Mouse (Mus musculus) cerebellum, adult 11 months (tissue): ENCODE measurements around the gene Nos1.
"Not testable (repeated sequence)": the region's sequence is repeated elsewhere in the genome, so short reads cannot be mapped to it uniquely, and the experiment has no call there.

Experiments
- DNase-seq: peaks from one replicate; pipeline ENCODE4 v3.0.0; 2022

Gene Nos1

DNA sequence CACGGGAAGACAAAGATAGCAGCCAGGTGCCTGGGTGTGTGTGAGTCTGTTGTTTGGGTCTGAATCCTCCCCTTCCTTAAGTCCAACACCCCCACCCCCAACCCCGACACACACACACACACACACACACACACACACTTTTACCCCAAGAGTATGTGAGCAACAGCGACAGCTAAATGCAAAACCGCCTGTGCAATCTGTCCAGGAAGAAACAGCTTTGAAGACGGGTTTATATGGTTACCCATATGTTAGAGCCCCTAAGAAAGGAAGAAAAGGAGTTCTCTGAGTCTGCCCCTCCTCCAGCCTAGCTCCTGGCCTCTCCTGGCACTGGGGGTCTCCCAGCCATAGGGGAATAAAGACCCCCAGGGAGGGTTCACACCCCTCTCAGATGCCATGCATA lies 60.2 kb downstream of the Nos1 start:
- no peak for DNase-seq

DNA sequence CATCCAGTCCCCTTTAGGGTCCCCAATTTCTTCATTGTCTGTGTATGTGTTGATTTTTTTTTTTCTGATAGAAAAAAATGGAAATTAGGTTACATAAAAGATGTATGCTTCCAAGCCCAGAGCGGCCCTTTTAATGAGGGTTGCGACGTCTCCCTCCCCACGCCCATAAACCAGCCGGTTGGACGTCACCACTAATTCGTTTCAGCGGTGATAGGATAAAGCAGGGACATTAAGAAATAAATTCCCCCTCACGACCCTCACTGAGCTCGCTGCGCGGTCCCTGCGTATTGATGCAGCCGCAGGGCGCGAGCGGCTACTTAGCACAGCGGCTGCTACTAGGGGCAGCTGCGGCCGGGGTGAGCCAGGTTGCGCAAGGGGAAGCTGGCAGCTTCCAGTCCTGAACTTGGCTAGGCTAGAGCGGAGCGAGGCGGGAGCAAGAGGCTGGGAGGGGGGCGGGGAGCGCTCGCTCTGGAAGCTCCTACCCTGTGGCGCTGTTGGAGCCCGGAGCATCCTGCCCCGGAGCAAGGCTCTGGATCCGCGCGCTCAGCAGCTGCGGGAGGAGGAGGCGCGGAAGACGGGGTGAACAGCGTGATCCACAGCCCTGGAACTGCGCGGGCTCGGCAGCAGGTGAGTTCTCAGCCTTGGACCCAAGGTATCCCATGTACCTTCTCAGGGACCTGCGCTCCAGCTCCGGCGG lies 61.0 kb downstream of the Nos1 start:
- DNase-seq, result peak; percentile 69

- peak; percentile 32 for DNase-seq
Measured at GRCm38 (mm10) chr5:117842699-117843098, 61.9 kb downstream of the Nos1 start.

DNA sequence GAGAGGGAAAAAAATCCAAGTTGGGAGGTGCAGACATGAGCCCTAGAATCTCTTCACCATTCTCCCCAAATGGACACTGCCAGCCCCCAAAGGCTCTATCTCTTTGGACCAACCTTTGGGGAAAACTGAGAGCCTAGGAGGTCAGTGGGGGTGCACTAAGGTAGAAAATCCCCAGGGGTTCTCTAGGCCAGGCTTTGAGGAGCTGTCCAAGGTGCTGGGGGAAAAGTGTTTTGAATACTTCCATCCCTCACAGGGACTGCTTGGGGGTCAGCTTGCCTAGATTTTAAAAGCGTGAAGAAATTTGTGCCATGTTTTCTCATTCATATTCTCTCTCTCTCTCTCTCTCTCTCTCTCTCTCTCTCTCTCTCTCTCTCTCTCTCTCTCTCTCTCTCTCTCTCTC lies 63.8 kb downstream of the Nos1 start:
- no peak for DNase-seq

- DNase-seq, result no peak
Measured at GRCm38 (mm10) chr5:117850474-117850873, 69.6 kb downstream of the Nos1 start.

DNA sequence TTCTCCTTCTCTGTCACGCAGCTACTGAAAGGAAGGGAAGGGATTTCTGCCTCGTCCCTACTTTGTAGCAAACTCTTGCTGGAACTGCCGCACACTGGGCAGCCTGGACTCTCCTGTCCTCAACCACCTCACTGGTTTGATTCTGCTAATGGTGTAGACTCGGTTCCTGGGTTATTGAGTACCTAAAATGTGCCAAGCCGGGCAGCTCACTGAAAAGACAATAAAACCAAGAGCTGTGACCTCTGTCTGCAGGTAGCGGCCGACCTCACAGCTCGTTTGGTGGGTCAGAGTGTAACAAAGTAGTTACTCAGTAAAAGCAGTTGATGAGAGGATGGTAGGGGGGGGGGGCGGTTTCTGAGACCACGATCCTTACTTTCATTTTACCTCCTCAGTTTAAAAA lies 72.9 kb downstream of the Nos1 start:
- no peak for DNase-seq

- DNase-seq, result peak; percentile 79
Measured at GRCm38 (mm10) chr5:117864588-117865300, 83.9 kb downstream of the Nos1 start.

DNA sequence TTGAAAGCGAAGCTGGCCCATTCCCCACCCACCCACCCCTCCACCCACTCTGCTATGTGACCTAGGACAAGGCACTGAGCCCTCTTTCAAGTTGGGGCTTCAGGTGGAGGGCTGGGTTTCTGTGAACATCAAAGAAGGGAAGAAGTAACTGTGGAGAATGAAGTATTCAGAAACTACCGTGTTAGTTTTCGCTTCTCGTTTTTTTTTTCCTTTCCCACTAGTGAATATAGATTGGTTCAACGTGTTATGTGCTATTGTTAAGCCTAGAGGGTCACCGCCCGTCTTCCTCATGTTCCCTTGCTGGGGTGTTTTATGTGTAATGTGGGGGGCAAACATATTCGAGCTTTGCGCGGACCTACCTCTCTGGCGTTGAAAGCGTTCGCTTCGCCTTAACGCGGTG lies 85.0 kb downstream of the Nos1 start:
- no peak for DNase-seq

- DNase-seq, result no peak
Measured at GRCm38 (mm10) chr5:117871614-117872013, 90.8 kb downstream of the Nos1 start.

DNA sequence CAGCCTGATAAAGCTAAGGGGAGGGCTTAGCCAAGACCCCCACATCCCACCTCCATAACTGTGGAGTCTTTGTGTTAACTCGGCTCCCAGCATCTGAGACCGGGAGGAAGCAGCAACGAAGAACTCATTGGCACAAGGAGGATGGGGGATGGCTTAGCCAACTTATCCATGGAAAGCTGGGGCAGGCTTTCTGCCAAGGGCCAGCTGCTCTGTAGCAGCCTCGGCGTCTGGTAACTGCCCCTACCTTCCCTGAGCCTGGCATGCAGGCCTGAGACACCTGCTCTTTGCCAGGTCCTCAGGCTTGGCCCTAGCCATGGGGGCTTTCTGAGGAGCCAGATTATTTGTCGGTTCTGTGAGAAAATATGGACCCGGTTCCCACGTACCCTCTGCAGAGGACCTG lies 93.0 kb downstream of the Nos1 start:
- peak; percentile 82 for DNase-seq

GRCm38 (mm10) chr5:117874236-117874635 lies 93.4 kb downstream of the Nos1 start:
- DNase-seq, result no peak

DNA sequence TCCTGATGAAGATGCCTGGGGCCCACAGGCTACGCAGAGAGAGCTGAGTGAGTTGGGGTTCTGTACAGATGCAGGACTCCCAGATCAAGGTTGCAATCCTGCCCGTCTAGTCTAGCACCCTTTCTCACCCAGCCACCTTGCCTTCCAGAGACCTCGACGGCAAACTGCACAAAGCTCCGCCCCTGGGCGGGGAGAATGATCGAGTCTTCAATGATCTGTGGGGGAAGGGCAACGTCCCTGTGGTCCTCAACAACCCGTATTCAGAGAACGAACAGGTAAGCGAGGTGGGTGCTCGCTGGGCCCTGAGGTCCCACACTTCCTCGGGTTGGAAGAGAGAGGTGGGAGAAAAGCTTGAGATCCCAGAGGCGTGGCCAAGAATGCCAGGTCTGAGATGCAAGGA lies 98.3 kb downstream of the Nos1 start:
- DNase-seq, result no peak

GRCm38 (mm10) chr5:117880916-117881555 lies 100.2 kb downstream of the Nos1 start:
- peak; percentile 61 for DNase-seq

DNA sequence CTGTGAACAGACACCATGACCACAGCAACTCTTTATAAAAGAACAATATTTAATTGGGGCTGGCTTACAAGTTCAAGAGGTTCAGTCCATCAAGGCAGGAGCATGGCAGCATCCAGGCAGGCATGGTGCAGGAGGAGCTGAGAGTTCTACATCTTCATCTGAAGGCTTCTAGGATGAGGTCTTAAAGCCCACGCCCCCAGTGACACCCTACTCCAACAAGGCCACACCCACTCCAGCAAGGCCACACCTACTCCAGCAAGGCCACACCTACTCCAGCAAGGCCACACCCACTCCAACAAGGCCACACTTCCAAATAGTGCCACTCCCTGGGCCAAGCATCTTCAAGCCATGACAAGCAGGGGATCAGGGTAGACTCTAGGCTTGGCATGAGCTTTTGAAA lies 101.6 kb downstream of the Nos1 start:
- not testable (repeated sequence) for DNase-seq

DNA sequence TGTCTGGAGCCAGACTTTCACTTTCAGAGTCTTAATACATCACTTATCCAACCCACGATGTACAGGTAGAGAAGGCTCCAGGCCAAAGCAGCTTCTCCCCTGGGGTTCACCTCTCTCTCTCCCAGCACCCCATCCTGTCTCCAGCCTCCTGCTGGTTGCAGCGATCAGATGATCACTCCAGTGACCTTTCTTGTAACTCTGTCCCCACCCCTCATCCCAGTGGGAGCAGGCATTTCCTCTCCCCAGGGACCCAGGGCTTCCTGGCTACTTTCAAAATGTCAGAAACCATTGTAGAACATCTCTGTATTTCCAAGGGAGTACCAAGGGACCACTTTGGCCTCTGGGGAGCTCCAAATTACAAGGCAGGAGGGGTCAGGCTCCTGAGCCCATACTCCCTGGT lies 104.2 kb downstream of the Nos1 start:
- DNase-seq, result no peak

GRCm38 (mm10) chr5:117888126-117888525 lies 107.3 kb downstream of the Nos1 start:
- no peak for DNase-seq

- DNase-seq, result no peak
Measured at GRCm38 (mm10) chr5:117888946-117889345, 108.1 kb downstream of the Nos1 start.

DNA sequence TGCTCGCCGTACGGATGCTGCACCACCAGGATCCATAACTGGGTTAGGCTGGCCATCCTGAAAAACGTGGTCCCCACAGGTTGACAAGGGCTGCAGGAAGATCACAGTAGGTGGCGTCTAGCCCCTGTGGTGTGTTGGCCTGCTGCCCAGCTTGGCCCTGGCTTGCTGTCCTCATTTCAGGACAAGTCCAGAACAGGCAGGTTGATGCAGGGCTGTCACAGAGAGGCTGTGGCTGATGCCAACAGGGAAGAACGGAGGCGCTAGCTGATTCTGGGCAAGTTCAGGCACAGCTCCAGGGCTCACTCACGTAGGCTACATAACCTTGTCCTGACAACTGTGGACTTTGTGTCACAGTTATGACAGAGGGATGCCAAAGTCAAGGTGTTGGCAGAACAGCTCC lies 108.7 kb downstream of the Nos1 start:
- DNase-seq, result peak; percentile 93

DNA sequence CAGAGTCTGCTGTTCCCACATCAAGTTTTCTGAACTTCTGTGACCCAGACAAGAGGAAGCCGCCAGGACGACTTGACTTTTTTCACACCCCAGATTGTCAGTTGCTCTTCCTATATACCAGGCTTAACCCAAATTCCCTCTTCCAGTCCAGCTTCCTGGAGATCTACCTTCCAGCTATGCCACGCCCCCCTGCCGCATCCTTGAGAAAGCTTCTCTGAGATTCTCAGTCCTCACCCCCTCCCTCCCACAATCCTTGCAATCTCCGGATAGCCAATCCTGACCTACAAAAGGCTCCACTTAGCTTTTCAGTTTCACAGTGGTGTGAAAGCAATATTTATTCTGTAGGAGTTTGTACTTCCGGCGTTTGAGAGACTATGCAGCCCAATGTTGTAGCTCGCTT lies 110.0 kb downstream of the Nos1 start:
- DNase-seq, result no peak

DNA sequence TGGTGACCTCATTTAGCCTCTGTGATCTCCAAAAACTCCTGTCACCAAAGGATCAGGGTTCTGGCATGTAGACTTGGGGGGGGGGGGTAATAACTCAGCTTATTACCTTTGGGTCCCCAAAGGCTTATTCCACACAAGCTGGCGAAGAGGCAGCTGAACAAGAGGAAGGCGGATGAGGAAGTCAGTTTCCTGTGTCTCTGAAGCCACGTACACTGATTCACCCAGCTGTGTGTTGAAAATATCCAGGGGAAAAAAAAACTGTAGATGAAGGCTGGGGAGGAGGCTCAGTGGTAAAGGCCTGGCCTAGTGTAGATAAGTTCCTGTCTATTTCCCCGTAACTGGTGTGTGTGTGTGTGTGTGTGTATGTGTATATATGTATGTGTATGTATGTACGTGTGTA lies 110.7 kb downstream of the Nos1 start:
- DNase-seq, result no peak

DNA sequence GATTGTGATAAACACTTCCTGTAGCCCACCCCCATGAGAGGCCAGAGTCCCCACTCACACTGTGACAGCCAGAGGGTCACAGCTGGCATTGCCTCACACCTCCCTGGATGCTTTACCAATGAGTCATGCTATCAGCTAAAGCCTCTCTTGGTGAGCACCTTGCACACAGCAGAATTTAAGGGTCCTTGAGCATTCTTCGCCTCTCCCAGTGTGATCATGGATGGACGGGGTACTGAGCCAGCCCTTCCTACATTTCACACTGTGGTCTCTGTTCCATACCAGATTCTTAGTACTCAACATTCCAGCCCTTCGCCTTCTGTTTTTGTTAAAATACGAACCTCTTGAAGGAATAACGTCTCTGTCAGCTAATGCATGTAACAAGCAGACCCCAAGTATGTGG lies 113.2 kb downstream of the Nos1 start:
- DNase-seq, result no peak

- no peak for DNase-seq
Measured at GRCm38 (mm10) chr5:117898055-117898806, 117.4 kb downstream of the Nos1 start.

- no peak for DNase-seq
Measured at GRCm38 (mm10) chr5:117899361-117899760, 118.5 kb downstream of the Nos1 start.
